Mouse (Mus musculus) limb, embryonic 14.5 days (tissue): ENCODE measurements at regions not wholly inside any gene's neighbourhood (a gene's known extent, or its start where the extent isn't known, plus 50 kb on each side); places are given as distances from the start of the nearest gene placed in this dataset.
"Not testable (repeated sequence)": the region's sequence is repeated elsewhere in the genome, so short reads cannot be mapped to it uniquely, and the experiment has no call there.

Source experiments
- ATAC-seq: fragments of 200-750 bp; cut with Nextera tagmentation; 2 replicates; pipeline ENCODE4 v1.8.0; 2017; ENCODE audit warnings: low read depth, moderate number of reproducible peaks, moderate TSS enrichment; ENCODE audit not compliant: low FRiP score
- DNase-seq: peaks from one replicate; pipeline ENCODE4 v3.0.0-alpha.2; 2015; ENCODE audit warnings: low spot score
- H3K27ac ChIP-seq: fragments of 300-500 bp; sonication (generic); replicated peaks from 2 replicates; pipeline ENCODE4 v1.5.1; 2014; ENCODE audit warnings: low read depth, mild to moderate bottlenecking, low read length, moderate library complexity, mixed read lengths
- H3K27me3 ChIP-seq: fragments of 300-500 bp; sonication (generic); 2 replicates; pipeline ENCODE4 v1.6.1; 2014; ENCODE audit warnings: low read length, mixed read lengths; ENCODE audit not compliant: control insufficient read depth, insufficient read depth
- H3K36me3 ChIP-seq: fragments of 300-500 bp; sonication (generic); 2 replicates; pipeline ENCODE4 v1.6.1; 2014; ENCODE audit warnings: mild to moderate bottlenecking, low read length, moderate library complexity, mixed read lengths; ENCODE audit not compliant: control insufficient read depth, insufficient read depth
- H3K4me1 ChIP-seq: fragments of 300-500 bp; sonication (generic); 2 replicates; pipeline ENCODE4 v1.6.1; 2014; ENCODE audit warnings: antibody characterized with exemption, low read length, mixed read lengths; ENCODE audit not compliant: control insufficient read depth, insufficient read depth
- H3K4me2 ChIP-seq: fragments of 300-500 bp; sonication (generic); replicated peaks from 2 replicates; pipeline ENCODE4 v1.6.1; 2014; ENCODE audit warnings: low read depth, mild to moderate bottlenecking, low read length, moderate library complexity; ENCODE audit not compliant: severe bottlenecking
- H3K4me3 ChIP-seq: fragments of 300-500 bp; sonication (generic); replicated peaks from 2 replicates; pipeline ENCODE4 v1.5.1; 2014; ENCODE audit warnings: low read length
- H3K9ac ChIP-seq: fragments of 300-500 bp; sonication (generic); 2 replicates; pipeline ENCODE4 v1.6.1; 2014; ENCODE audit warnings: mild to moderate bottlenecking, low read depth, low read length, moderate library complexity; ENCODE audit not compliant: severe bottlenecking
- H3K9me3 ChIP-seq: fragments of 300-500 bp; sonication (generic); 2 replicates; pipeline ENCODE4 v1.6.1; 2016; ENCODE audit warnings: low read length; ENCODE audit not compliant: control insufficient read depth
- POLR2A ChIP-seq: fragments of 200-500 bp; IDR thresholded peaks from 2 replicates; pipeline ENCODE4 v1.8.0; 2012; ENCODE audit warnings: inconsistent platforms, mild to moderate bottlenecking, moderate library complexity, borderline replicate concordance; ENCODE audit not compliant: insufficient read depth, insufficient read length; ENCODE audit errors: extremely low read depth
- WGBS: fragments of 180-500 bp; shearing (Covaris S2); extraction: QIAGEN DNeasy Blood & Tissue Kit; methylation state at CpG from one replicate; pipeline ENCODE4 v1.1.7; 2014; 5-methylcytosine and 5-hydroxymethylcytosine counted together

DNA sequence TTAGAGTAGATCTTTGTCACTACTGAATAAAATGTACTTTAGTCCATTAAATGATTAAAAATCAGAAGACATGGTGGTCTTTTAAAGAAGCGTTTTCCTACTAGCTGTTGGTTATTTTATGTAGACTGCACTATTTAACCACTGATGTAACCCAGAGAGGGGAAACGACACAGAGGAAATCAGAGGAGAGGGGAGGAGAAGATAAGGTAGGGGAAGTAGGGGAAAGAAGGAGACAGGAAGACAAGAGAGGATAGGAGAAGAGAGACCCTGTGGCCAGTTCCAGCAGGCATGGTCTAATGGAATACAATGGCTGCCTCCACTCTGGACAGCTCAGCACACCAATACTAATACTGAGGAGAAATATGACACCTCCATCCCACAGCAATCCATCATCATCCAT lies 208.6 kb upstream of the Btg1 start:
- H3K4me1 ChIP-seq: no peaks in the 10 kb centered on the region
- H3K27ac ChIP-seq: no peak overlapping the region
- no peaks in the 10 kb centered on the region for H3K36me3 ChIP-seq
- 59% methylated on average over 2 of the region's 2 CpGs for WGBS
- no peak for TF ChIP-seq POLR2A
- no peak overlapping the region for H3K4me3 ChIP-seq
- H3K4me2 ChIP-seq: no peak overlapping the region
- no peaks in the 10 kb centered on the region for H3K9me3 ChIP-seq
- no peaks in the 10 kb centered on the region for H3K27me3 ChIP-seq
- no peak for DNase-seq
- no peak for ATAC-seq
- no peak overlapping the region for H3K9ac ChIP-seq

DNA sequence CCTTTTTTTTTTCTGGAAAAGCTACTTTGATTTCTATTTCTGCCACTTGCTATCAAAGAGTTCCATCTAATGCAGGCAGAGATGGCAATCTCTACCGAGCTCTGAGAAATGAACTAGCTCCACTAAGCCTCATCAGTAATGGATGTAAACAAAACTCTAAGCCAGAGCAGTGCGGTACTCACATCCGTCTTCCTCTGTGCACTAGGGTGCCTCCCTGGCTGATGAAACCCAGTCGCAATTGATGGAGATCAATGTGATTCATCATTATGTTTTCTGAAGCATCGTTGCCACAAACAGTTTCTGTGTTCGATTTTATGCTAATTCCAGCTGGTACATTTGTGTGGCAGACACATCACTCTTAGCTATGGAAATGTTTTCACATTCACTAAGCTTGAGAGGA lies 206.8 kb upstream of the Btg1 start:
- Histone ChIP-seq H3K4me3 (no peak overlapping the region), H3K36me3 (no peaks in the 10 kb centered on the region), H3K4me2 (no peak overlapping the region), H3K27me3 (no peaks in the 10 kb centered on the region), H3K9me3 (peaks cover 4% of the 10 kb centered on the region; the same call in 1 of the 2 replicates), H3K4me1 (no peaks in the 10 kb centered on the region), H3K9ac (no peak overlapping the region), H3K27ac (no peak overlapping the region)
- WGBS: 83% methylated on average over 6 of the region's 6 CpGs
- TF ChIP-seq POLR2A: no peak
- DNase-seq (no peak), ATAC-seq (no peak)

DNA sequence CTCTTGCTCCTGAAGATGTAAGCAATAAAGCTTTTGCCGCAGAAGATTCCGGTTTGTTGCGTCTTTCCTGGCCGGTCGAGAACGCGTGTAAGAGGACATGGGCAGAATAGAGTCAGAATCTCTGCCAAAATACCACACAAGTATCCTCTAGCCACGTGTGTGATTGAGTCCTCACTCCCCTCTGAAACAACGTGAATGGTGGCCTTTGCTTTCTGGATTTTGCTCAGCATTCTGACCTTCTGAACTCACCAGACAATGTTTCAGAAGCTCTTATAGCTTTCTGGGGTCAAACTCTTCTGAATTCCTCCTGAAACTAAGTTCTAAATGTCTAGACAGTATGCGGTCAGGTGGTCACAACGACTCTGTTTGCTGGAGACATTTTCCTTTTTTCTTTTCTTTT lies 202.0 kb upstream of the Btg1 start:
- Histone ChIP-seq H3K27me3 (no peaks in the 10 kb centered on the region), H3K36me3 (no peaks in the 10 kb centered on the region), H3K4me2 (no peak overlapping the region), H3K9ac (no peak overlapping the region), H3K9me3 (peaks cover 4% of the 10 kb centered on the region; the same call in 1 of the 2 replicates), H3K4me1 (no peaks in the 10 kb centered on the region), H3K27ac (no peak overlapping the region), H3K4me3 (no peak overlapping the region)
- WGBS: 94% methylated on average over 11 of the region's 11 CpGs
- DNase-seq (no peak), ATAC-seq (no peak)
- TF ChIP-seq POLR2A: no peak

- 84% methylated on average over 2 of the region's 2 CpGs for WGBS
- not testable (repeated sequence) for H3K4me3 ChIP-seq, DNase-seq, H3K27ac ChIP-seq, H3K4me2 ChIP-seq, H3K9ac ChIP-seq, H3K4me1 ChIP-seq, H3K27me3 ChIP-seq, ATAC-seq, H3K9me3 ChIP-seq, H3K36me3 ChIP-seq
These were observed 195.3 kb upstream of the Btg1 start for GRCm38 (mm10) chr10:96421506-96421905.

GRCm38 (mm10) chr10:96427407-96427806 lies 189.4 kb upstream of the Btg1 start:
- ATAC-seq: peak; percentile 75
- WGBS: 29% methylated on average over 5 of the region's 5 CpGs

DNA sequence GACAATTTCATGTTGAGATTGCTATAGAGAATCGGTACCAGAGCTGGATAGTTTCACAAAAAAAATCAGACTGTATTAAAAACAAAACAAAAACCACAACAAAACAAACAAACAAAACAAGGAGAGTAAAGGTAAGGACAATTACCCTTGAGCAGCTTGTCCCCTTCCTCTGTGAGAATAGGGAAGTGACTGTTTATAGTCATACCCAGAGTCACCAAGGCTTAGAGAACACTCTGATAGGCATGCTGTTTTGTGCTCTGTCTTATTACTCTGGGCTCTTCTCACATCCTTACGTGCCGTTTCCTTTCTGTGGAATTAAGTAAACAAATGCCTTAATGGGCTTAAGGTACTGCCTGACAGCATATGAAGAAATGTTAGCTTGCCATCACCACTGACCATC lies 186.7 kb upstream of the Btg1 start:
- no peak overlapping the region for H3K27ac ChIP-seq
- no peak overlapping the region for H3K4me2 ChIP-seq
- H3K4me3 ChIP-seq: no peak overlapping the region
- no peak for DNase-seq
- H3K9ac ChIP-seq: no peak overlapping the region
- no peaks in the 10 kb centered on the region for H3K36me3 ChIP-seq
- H3K27me3 ChIP-seq: no peaks in the 10 kb centered on the region
- no peaks in the 10 kb centered on the region; the same call in 1 of the 2 replicates for H3K4me1 ChIP-seq
- ATAC-seq: no peak
- WGBS: 64% methylated on average over 3 of the region's 3 CpGs
- TF ChIP-seq POLR2A: no peak
- H3K9me3 ChIP-seq: no peaks in the 10 kb centered on the region

More at GRCm38 (mm10) chr10:96427407-96427806, 189.4 kb upstream of the Btg1 start:
- Histone ChIP-seq H3K36me3 (no peaks in the 10 kb centered on the region), H3K4me3 (no peak overlapping the region), H3K27me3 (no peaks in the 10 kb centered on the region), H3K4me2 (no peak overlapping the region), H3K9me3 (no peaks in the 10 kb centered on the region), H3K9ac (no peak overlapping the region), H3K27ac (peak overlapping the region; percentile 26; the same call in 1 of the 2 replicates), H3K4me1 (no peaks in the 10 kb centered on the region; the same call in 1 of the 2 replicates)
- peak; percentile 12 for DNase-seq
- no peak for TF ChIP-seq POLR2A
